Mouse (Mus musculus): ENCODE data around the gene Gm11639. TPM values are rescaled to one million over a fixed set of nuclear protein-coding genes. Genes with fewer than 3 reads are reported as not detected.

Gm11639 gene
- polyA plus RNA-seq, 1 experiment from 2014 or later, result 0.06 TPM

GRCm38 (mm10) chr11:105164516-105165510 lies 479.3 kb downstream of the Gm11639 start:
- ATAC-seq (no peak), DNase-seq (no peak)
- WGBS (ENCODE audit: insufficient replicate concordance), result 82% methylated on average over 69 of the region's 69 CpGs
- Histone ChIP-seq H3K9me3 (ENCODE audit: low read length) (peaks cover 11% of the 10 kb centered on the region; the same call in 1 of the 2 replicates), H3K27ac (ENCODE audit: low read depth) (no peak overlapping the region), H3K4me2 (ENCODE audit: low read depth, low read length) (no peak overlapping the region), H3K9ac (replicated peaks) (no peak overlapping the region), H3K4me1 (ENCODE audit: insufficient read depth) (no peaks in the 10 kb centered on the region), H3K27me3 (ENCODE audit: insufficient read depth, low read length) (no peaks in the 10 kb centered on the region), H3K4me3 (ENCODE audit: low read depth, low read length) (no peak overlapping the region), H3K36me3 (replicated peaks; ENCODE audit: insufficient read depth, low read length) (no peaks in the 10 kb centered on the region)
- TF ChIP-seq EP300 (IDR thresholded peaks at IDR 0.05; ENCODE audit: low read depth) (no peak), CTCF (IDR thresholded peaks at IDR 0.05; ENCODE audit: low read depth) (no peak)

- H3K9ac ChIP-seq (replicated peaks), result no peak overlapping the region
- no peaks in the 10 kb centered on the region for H3K36me3 ChIP-seq (replicated peaks; ENCODE audit: insufficient read depth, low read length)
- H3K9me3 ChIP-seq (ENCODE audit: low read length), result peaks cover 11% of the 10 kb centered on the region; the same call in 1 of the 2 replicates
- no peak overlapping the region for H3K4me3 ChIP-seq (ENCODE audit: low read depth, low read length)
- no peak for DNase-seq
- no peak for ATAC-seq
- H3K27ac ChIP-seq (ENCODE audit: low read depth), result no peak overlapping the region
- TF ChIP-seq EP300 (IDR thresholded peaks at IDR 0.05; ENCODE audit: low read depth) (no peak), CTCF (IDR thresholded peaks at IDR 0.05; ENCODE audit: low read depth) (no peak)
- H3K4me1 ChIP-seq (ENCODE audit: insufficient read depth), result no peaks in the 10 kb centered on the region
- H3K27me3 ChIP-seq (ENCODE audit: insufficient read depth, low read length), result no peaks in the 10 kb centered on the region
- no peak overlapping the region for H3K4me2 ChIP-seq (ENCODE audit: low read depth, low read length)
- 85% methylated on average over 10 of the region's 10 CpGs for WGBS (ENCODE audit: insufficient replicate concordance)
Observed at GRCm38 (mm10) chr11:105166780-105167179, 481.3 kb downstream of the Gm11639 start.

Other genes with a start within 250 kb of the Gm11639 start
- 3.8 and 4.1 TPM in 2 replicates for gene Kansl1, start 216.8 kb upstream of the Gm11639 start, polyA plus RNA-seq (2015; fragmentation: Nextera tagmentation; extraction: Ambion mirVana)
- 12.3 and 13.8 TPM in 2 replicates for gene Cdc27, start 135.1 kb upstream of the Gm11639 start, polyA plus RNA-seq (2015; fragmentation: Nextera tagmentation; extraction: Ambion mirVana)
- gene Myl4, start 135.0 kb upstream of the Gm11639 start, polyA plus RNA-seq (2015; fragmentation: Nextera tagmentation; extraction: Ambion mirVana), result 8.1 and 8.3 TPM in 2 replicates
- 13.6 and 16.0 TPM in 2 replicates for gene Itgb3, start 77.7 kb upstream of the Gm11639 start, polyA plus RNA-seq (2015; fragmentation: Nextera tagmentation; extraction: Ambion mirVana)

Measured in liver, postnatal 0 days (tissue).